Mouse (Mus musculus) lung, adult 2 months (tissue): ENCODE results near the gene Fbxo24.

Experiments used
- CTCF ChIP-seq: fragments of 200-500 bp; IDR thresholded peaks from 2 replicates; pipeline ENCODE4 v1.5.1; 2011; ENCODE audit warnings: mild to moderate bottlenecking, low read length, control low read depth; ENCODE audit not compliant: insufficient read depth
- POLR2A ChIP-seq: fragments of 200-500 bp; IDR thresholded peaks from 2 replicates; pipeline ENCODE4 v1.6.1; 2011; ENCODE audit warnings: low read depth, mild to moderate bottlenecking, control low read depth, low read length, borderline replicate concordance; ENCODE audit errors: extremely low read depth

GRCm38 (mm10) chr5:137596601-137597261 is 32.1 kb downstream of the Fbxo24 start:
- TF ChIP-seq CTCF, result no peak
- peak; percentile 59; the same call in 1 of the 2 replicates for TF ChIP-seq POLR2A
